Mouse (Mus musculus) heart, postnatal 0 days (tissue): ENCODE data around the gene Prx.

Source experiments
- CTCF ChIP-seq: IDR thresholded peaks from 2 replicates; pipeline ENCODE4 v1.5.1; 2016; ENCODE audit warnings: antibody characterized with exemption, control low read depth, low read depth
- EP300 ChIP-seq: IDR thresholded peaks from 2 replicates; pipeline ENCODE4 v1.6.1; 2016; ENCODE audit warnings: antibody characterized with exemption, low read depth

DNA sequence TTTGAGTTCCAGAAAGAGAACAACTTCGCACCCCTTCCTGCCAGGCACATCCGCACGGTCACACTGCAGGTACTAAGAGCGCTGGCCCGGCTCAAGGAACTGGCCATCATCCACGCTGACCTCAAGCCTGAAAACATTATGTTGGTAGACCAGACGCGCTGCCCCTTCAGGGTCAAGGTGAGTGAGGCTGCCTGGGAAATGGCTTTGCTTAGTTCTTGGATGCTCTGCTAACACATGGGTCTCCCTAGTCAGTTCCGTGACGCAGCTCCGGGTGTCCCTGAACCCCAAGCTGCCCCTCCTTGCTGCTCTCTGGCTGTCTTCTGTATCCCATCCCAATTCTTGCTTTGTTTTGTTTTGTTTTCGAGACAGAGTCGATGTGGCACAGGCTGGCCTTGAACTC is 24.7 kb downstream of the Prx start:
- TF ChIP-seq CTCF: no peak
- no peak for TF ChIP-seq EP300
